Mouse (Mus musculus) ES-E14 (cell line): ENCODE measurements around the gene Atoh8. TPM values are rescaled to one million over a fixed set of nuclear protein-coding genes. Genes with fewer than 3 reads are reported as not detected.

ENCODE experiments used
- DNase-seq: peaks from one replicate; pipeline ENCODE4 v3.0.0-alpha.2; 2013; ENCODE audit warnings: low read depth, low spot score
- H3K27ac ChIP-seq: 2 replicates; pipeline ENCODE4 v1.5.1; 2012; ENCODE audit warnings: low read depth, mild to moderate bottlenecking, low read length, moderate library complexity, mixed read lengths; ENCODE audit not compliant: poor library complexity, insufficient read depth, severe bottlenecking
- H3K36me3 ChIP-seq: 2 replicates; pipeline ENCODE4 v1.6.1; 2012; ENCODE audit warnings: mild to moderate bottlenecking, low read length, moderate library complexity, mixed read lengths; ENCODE audit not compliant: control insufficient read depth, poor library complexity, insufficient read depth, severe bottlenecking
- H3K4me1 ChIP-seq, 2 experiments: fragments of 150-350 bp in 1 of 2; sonication (generic) in 1 of 2; 2 replicates each; pipeline ENCODE4 v1.6.1; 2012; ENCODE audit warnings: low read length in 2 of 2, mild to moderate bottlenecking in 1 of 2, mixed read lengths in 1 of 2; ENCODE audit not compliant: control insufficient read depth in 2 of 2, insufficient read depth in 2 of 2, poor library complexity in 1 of 2
- H3K4me3 ChIP-seq, 2 experiments: fragments of 150-350 bp in 1 of 2; sonication (generic) in 1 of 2; 2 replicates each; pipeline ENCODE4 v1.5.1; 2012; ENCODE audit warnings: low read length in 2 of 2, low read depth in 1 of 2, mild to moderate bottlenecking in 1 of 2, mixed read lengths in 1 of 2; ENCODE audit not compliant: insufficient read depth in 1 of 2, poor library complexity in 1 of 2, severe bottlenecking in 1 of 2
- H3K9ac ChIP-seq: 2 replicates; pipeline ENCODE4 v1.6.1; 2012; ENCODE audit warnings: low read depth, mild to moderate bottlenecking, low read length, mixed read lengths; ENCODE audit not compliant: poor library complexity, insufficient read depth, severe bottlenecking
- H3K9me3 ChIP-seq: fragments of 150-350 bp; sonication (generic); 2 replicates; pipeline ENCODE4 v1.6.1; 2012; ENCODE audit warnings: low read depth, mild to moderate bottlenecking, low read length; ENCODE audit not compliant: control insufficient read depth, insufficient read depth
- CHD2 ChIP-seq: IDR thresholded peaks from 2 replicates; pipeline ENCODE4 v1.6.1; 2014; ENCODE audit warnings: mild to moderate bottlenecking, low read depth, low read length, inconsistent platforms
- HCFC1 ChIP-seq: IDR thresholded peaks from 2 replicates; pipeline ENCODE4 v1.6.1; 2012; ENCODE audit warnings: low read length, inconsistent platforms, borderline replicate concordance; ENCODE audit not compliant: insufficient read depth
- MAFK ChIP-seq: IDR thresholded peaks from 2 replicates; pipeline ENCODE4 v1.6.1; 2014; ENCODE audit warnings: mild to moderate bottlenecking, low read depth, low read length, inconsistent platforms; ENCODE audit not compliant: insufficient read depth
- ZC3H11A ChIP-seq: IDR thresholded peaks from 2 replicates; pipeline ENCODE4 v1.6.1; 2012; ENCODE audit warnings: low read depth, mild to moderate bottlenecking, inconsistent platforms, low read length, borderline replicate concordance
- ZNF384 ChIP-seq: IDR thresholded peaks from 2 replicates; pipeline ENCODE4 v1.6.1; 2012; ENCODE audit warnings: low read depth, low read length, inconsistent platforms
- in situ Hi-C, 2 experiments: fragments of 600-800 bp; cut with MboI; formaldehyde crosslinking; loops; one replicate each; pipeline ENCODE4 v1.15.1; 2025; ENCODE audit warnings: low sequenced_read_pairs in 2 of 2, inconsistent platforms in 1 of 2; ENCODE audit not compliant: unreplicated experiment in 2 of 2
- total RNA-seq: library from RNA; depleted of rRNA; stranded (reverse); fragments of 300-350 nt; gene quantifications from 2 replicates; pipeline ENCODE4 v1.2.3, GENCODE M21; 2012

Gene Atoh8
- total RNA-seq, 1 experiment, result 1.0 TPM

DNA sequence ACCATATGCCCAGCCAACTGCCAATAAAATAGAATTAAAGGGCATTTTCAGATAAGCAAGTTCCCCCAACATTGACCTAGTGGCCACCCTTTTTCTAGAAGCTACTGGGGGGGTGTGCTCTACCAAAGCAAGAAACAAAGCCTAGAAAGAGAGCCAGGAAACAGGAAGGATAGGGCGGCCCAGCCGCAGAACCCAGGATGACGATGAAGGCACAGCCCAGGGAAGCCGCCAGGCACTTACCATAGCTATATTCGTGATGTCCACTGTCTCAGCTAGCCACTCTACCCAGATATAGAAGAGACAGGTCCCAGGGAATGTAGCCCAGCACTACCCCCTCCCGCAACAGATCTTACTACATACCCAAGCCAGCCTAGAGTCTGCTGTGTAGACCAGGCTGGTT is 30.3 kb upstream of the Atoh8 start:
- in situ Hi-C loops, result no loop called here
- Histone ChIP-seq H3K9ac (no peak overlapping the region), H3K36me3 (no peaks in the 10 kb centered on the region), H3K27ac (no peak overlapping the region), H3K4me3 (no peak overlapping the region), H3K4me1 (no peaks in the 10 kb centered on the region), H3K9me3 (no peaks in the 10 kb centered on the region)
- no peak for DNase-seq
- no peak for TF ChIP-seq HCFC1

- no peak overlapping the region for H3K4me3 ChIP-seq
- H3K9me3 ChIP-seq, result no peaks in the 10 kb centered on the region
- TF ChIP-seq ZNF384, result no peak
- no peak for TF ChIP-seq ZC3H11A
- no peak for TF ChIP-seq MAFK
- TF ChIP-seq CHD2, result no peak
- no peak for TF ChIP-seq HCFC1
- in situ Hi-C loops, result no loop called here
- H3K36me3 ChIP-seq, result no peaks in the 10 kb centered on the region
- no peaks in the 10 kb centered on the region; a peak in 1 of 4 replicates for H3K4me1 ChIP-seq
- H3K27ac ChIP-seq, result no peak overlapping the region
- DNase-seq, result no peak
- H3K9ac ChIP-seq, result no peak overlapping the region
Measured at GRCm38 (mm10) chr6:72263679-72264265, 28.4 kb upstream of the Atoh8 start.

DNA sequence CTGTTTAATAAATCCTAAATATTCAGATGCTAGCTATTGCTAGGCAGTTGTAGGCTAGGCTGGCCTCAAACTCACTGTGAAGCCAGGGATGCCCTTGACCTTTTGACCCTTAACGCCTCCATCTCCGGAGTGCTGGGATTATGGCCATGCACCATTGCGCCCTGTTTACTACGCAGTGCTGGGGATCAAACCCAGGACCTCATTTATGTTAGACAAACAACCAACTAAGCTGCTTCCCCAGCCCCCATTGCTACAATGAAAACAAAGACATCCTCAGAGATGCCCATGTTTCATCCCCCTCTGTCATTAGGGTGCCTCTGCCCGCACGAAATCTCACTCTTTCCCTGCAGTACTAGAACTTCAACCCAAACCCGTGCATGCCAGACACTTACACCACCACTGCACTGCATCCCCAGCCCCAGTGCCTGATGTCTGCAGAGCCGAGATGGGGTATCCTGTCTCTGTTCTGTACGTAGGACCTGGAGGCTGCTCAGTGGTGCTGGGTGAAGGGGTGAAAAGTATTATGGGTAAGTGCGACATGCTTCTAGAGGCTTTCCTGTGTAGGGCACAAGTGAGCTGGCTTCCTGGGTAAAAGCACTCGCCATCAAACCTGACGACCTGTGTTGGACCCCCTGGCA is 26.4 kb upstream of the Atoh8 start:
- H3K27ac ChIP-seq, result no peak overlapping the region
- TF ChIP-seq ZC3H11A (no peak), ZNF384 (no peak), HCFC1 (no peak), CHD2 (no peak), MAFK (no peak)
- H3K4me1 ChIP-seq, result no peaks in the 10 kb centered on the region; a peak in 1 of 4 replicates
- in situ Hi-C loops, result no loop called here
- no peaks in the 10 kb centered on the region for H3K36me3 ChIP-seq
- H3K4me3 ChIP-seq, result no peak overlapping the region
- no peaks in the 10 kb centered on the region for H3K9me3 ChIP-seq
- H3K9ac ChIP-seq, result no peak overlapping the region
- DNase-seq, result no peak

- TF ChIP-seq ZNF384 (peak; percentile 94), MAFK (no peak), ZC3H11A (peak; percentile 87; the same call in 1 of the 2 replicates), HCFC1 (no peak)
- no peak overlapping the region for H3K9ac ChIP-seq
- H3K4me1 ChIP-seq, result no peaks in the 10 kb centered on the region; a peak in 1 of 4 replicates
- in situ Hi-C loops, result no loop called here
- H3K4me3 ChIP-seq, result no peak overlapping the region
- DNase-seq, result peak; percentile 76
- no peak overlapping the region for H3K27ac ChIP-seq
- H3K36me3 ChIP-seq, result no peaks in the 10 kb centered on the region
- H3K9me3 ChIP-seq, result no peaks in the 10 kb centered on the region
Measured at GRCm38 (mm10) chr6:72260981-72261682, 25.8 kb upstream of the Atoh8 start.
